Mouse (Mus musculus): ENCODE measurements around the gene Hist1h2af.
A peak's percentile ranks its signal among the peaks of the same experiment; 100 is the strongest.

DNA sequence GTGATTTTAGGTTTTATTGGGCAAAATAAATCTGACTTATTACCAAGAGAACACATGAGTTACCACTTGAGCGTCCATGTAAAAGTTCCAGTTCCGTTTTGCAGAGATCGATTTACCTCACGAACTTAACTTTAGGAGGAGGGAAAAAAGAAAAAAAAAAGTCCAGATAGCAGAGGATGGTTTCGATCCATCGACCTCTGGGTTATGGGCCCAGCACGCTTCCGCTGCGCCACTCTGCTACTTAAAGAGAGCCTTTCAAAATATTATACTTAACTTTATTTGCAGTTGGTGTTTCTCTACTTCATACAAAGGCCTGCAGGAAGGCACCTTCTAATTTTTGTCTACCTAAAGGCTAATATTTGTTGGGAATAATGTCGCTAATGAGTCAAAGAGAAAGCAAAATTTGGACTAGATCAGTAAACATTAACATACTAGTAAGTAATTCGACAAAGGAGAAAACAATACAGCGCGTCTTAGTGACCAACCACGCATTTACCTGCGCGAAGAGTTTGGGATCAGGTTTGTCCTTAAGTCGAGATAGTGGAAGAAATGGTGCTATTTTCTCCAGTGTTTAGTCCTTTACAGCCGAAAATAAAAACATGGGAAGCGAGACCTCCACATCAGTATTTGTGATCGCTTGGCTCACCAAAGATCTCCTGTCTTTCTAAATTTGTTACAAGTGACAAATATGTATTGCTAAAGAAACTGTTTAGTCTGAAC, 3.4 kb upstream of the Hist1h2af start:
- TF ChIP-seq HCFC1 (IDR thresholded peaks at IDR 0.05; ENCODE audit: borderline replicate concordance, insufficient read depth, low read length) = no peak
- TF ChIP-seq ZC3H11A (IDR thresholded peaks at IDR 0.05; ENCODE audit: borderline replicate concordance, low read depth, low read length) = no peak
- peak; percentile 80 for TF ChIP-seq ZNF384 (IDR thresholded peaks at IDR 0.05; ENCODE audit: low read depth, low read length)
- peak; percentile 92 for TF ChIP-seq MAFK (IDR thresholded peaks at IDR 0.05; ENCODE audit: insufficient read depth, low read depth, low read length)
